Mouse (Mus musculus): ENCODE measurements around the gene Pum3. TPM values are rescaled to one million over a fixed set of nuclear protein-coding genes. Genes with fewer than 3 reads are reported as not detected.

Pum3 gene
- total and polyA plus RNA-seq, 3 experiments, result 54.4 to 210 (median 83.3) TPM

GRCm38 (mm10) chr19:27427865-27428264 lies 1.8 kb downstream of the Pum3 start:
- Histone ChIP-seq H3K4me2 (ENCODE audit: insufficient read depth, low read depth, poor library complexity, severe bottlenecking) (peak overlapping the region; percentile 40), H3K27ac (ENCODE audit: insufficient read depth, low read depth) (no peak overlapping the region), H3K27me3 (replicated peaks) (no peaks in the 10 kb centered on the region), H3K4me1 (ENCODE audit: control insufficient read depth in 1 of 2, insufficient read depth in 2 of 2) (peaks cover 1 to 36% of the 10 kb centered on the region in 2 experiments; a peak in 3 of 4 replicates), H3K36me3 (replicated peaks in 1 of 2; ENCODE audit: control insufficient read depth in 1 of 2, insufficient read depth in 1 of 2, low read length in 1 of 2) (peaks cover 20 to 42% of the 10 kb centered on the region in 2 experiments), H3K4me3 (replicated peaks in 1 of 3; ENCODE audit: low read depth in 2 of 3, low read length in 2 of 3, poor library complexity in 1 of 3) (peak overlapping the region in 1 of 3 experiments; percentile 89), H3K79me2 (replicated peaks; ENCODE audit: control insufficient read depth, extremely low read depth, insufficient read depth, poor library complexity, severe bottlenecking) (peaks cover 40% of the 10 kb centered on the region), H3K9me3 (replicated peaks; ENCODE audit: low read length) (no peaks in the 10 kb centered on the region), H3K9ac (ENCODE audit: insufficient read depth, low read depth) (no peak overlapping the region; the same call in 1 of the 2 replicates)
- in situ Hi-C loops (cut with MboI; ENCODE audit: low pct_ligation_motif_present, low pct_unique_long_range_greater_than_20kb, low sequenced_read_pairs) (no loop called here), dilution Hi-C loops (cut with MboI; ENCODE audit: extremely low pct_ligation_motif_present, extremely low pct_unique_long_range_greater_than_20kb, low sequenced_read_pairs) (no loop called here)
- TF ChIP-seq KAT2A (IDR thresholded peaks at IDR 0.05; ENCODE audit: insufficient replicate concordance, low read length) (no peak), RAD21 (IDR thresholded peaks at IDR 0.05; ENCODE audit: low read depth, low read length) (no peak)
- no peak for DNase-seq (ENCODE audit: extremely low read depth)

GRCm38 (mm10) chr19:27426451-27426850 lies 3.2 kb downstream of the Pum3 start:
- Histone ChIP-seq H3K9ac (ENCODE audit: insufficient read depth, low read depth) (no peak overlapping the region), H3K4me3 (replicated peaks in 1 of 3; ENCODE audit: low read depth in 2 of 3, low read length in 2 of 3, poor library complexity in 1 of 3) (no peak overlapping the region), H3K4me1 (ENCODE audit: control insufficient read depth in 1 of 2, insufficient read depth in 2 of 2) (peaks cover 0 to 36% of the 10 kb centered on the region in 2 experiments; a peak in 2 of 4 replicates), H3K27ac (ENCODE audit: insufficient read depth, low read depth) (no peak overlapping the region), H3K27me3 (replicated peaks) (no peaks in the 10 kb centered on the region), H3K4me2 (ENCODE audit: insufficient read depth, low read depth, poor library complexity, severe bottlenecking) (no peak overlapping the region), H3K9me3 (replicated peaks; ENCODE audit: low read length) (no peaks in the 10 kb centered on the region), H3K79me2 (replicated peaks; ENCODE audit: control insufficient read depth, extremely low read depth, insufficient read depth, poor library complexity, severe bottlenecking) (peaks cover 40% of the 10 kb centered on the region), H3K36me3 (replicated peaks in 1 of 2; ENCODE audit: control insufficient read depth in 1 of 2, insufficient read depth in 1 of 2, low read length in 1 of 2) (peaks cover 33 to 55% of the 10 kb centered on the region in 2 experiments)
- peak; percentile 24 for DNase-seq (ENCODE audit: extremely low read depth)
- dilution Hi-C loops (cut with MboI; ENCODE audit: extremely low pct_ligation_motif_present, extremely low pct_unique_long_range_greater_than_20kb, low sequenced_read_pairs), result no loop called here
- in situ Hi-C loops (cut with MboI; ENCODE audit: low pct_ligation_motif_present, low pct_unique_long_range_greater_than_20kb, low sequenced_read_pairs), result no loop called here
- peak in 1 of 2 experiments; percentile 57; a peak in 2 of 4 replicates for TF ChIP-seq CTCF (conservative IDR thresholded peaks at IDR 0.05 in 1 of 2, IDR thresholded peaks at IDR 0.05 in 1 of 2; ENCODE audit: low read depth in 2 of 2, low read length in 2 of 2)
- TF ChIP-seq CHD1 (IDR thresholded peaks at IDR 0.05; ENCODE audit: low read depth, low read length), result no peak
- peak; percentile 46 for TF ChIP-seq RAD21 (IDR thresholded peaks at IDR 0.05; ENCODE audit: low read depth, low read length)
- no peak for TF ChIP-seq MAZ (IDR thresholded peaks at IDR 0.05; ENCODE audit: low read depth, low read length)
- no peak for TF ChIP-seq MXI1 (IDR thresholded peaks at IDR 0.05; ENCODE audit: low read depth, low read length)

GRCm38 (mm10) chr19:27425656-27426055 lies 4.0 kb downstream of the Pum3 start:
- dilution Hi-C loops (cut with MboI; ENCODE audit: extremely low pct_ligation_motif_present, extremely low pct_unique_long_range_greater_than_20kb, low sequenced_read_pairs) (no loop called here), in situ Hi-C loops (cut with MboI; ENCODE audit: low pct_ligation_motif_present, low pct_unique_long_range_greater_than_20kb, low sequenced_read_pairs) (no loop called here)
- peak; percentile 52 for DNase-seq (ENCODE audit: extremely low read depth)
- Histone ChIP-seq H3K9me3 (replicated peaks; ENCODE audit: low read length) (no peaks in the 10 kb centered on the region), H3K9ac (ENCODE audit: insufficient read depth, low read depth) (no peak overlapping the region), H3K27me3 (replicated peaks) (no peaks in the 10 kb centered on the region), H3K4me1 (ENCODE audit: control insufficient read depth in 1 of 2, insufficient read depth in 2 of 2) (peaks cover 0 to 29% of the 10 kb centered on the region in 2 experiments; a peak in 2 of 4 replicates), H3K27ac (ENCODE audit: insufficient read depth, low read depth) (no peak overlapping the region), H3K79me2 (replicated peaks; ENCODE audit: control insufficient read depth, extremely low read depth, insufficient read depth, poor library complexity, severe bottlenecking) (peaks cover 37% of the 10 kb centered on the region), H3K36me3 (replicated peaks in 1 of 2; ENCODE audit: control insufficient read depth in 1 of 2, insufficient read depth in 1 of 2, low read length in 1 of 2) (peaks cover 40 to 62% of the 10 kb centered on the region in 2 experiments), H3K4me3 (replicated peaks in 1 of 3; ENCODE audit: low read depth in 2 of 3, low read length in 2 of 3, poor library complexity in 1 of 3) (no peak overlapping the region), H3K4me2 (ENCODE audit: insufficient read depth, low read depth, poor library complexity, severe bottlenecking) (no peak overlapping the region)
- no peak for TF ChIP-seq TCF12 (IDR thresholded peaks at IDR 0.05; ENCODE audit: low read depth, low read length)
- peak; percentile 57 to 62 for TF ChIP-seq CTCF (conservative IDR thresholded peaks at IDR 0.05 in 1 of 2, IDR thresholded peaks at IDR 0.05 in 1 of 2; ENCODE audit: low read depth in 2 of 2, low read length in 2 of 2)

All from CH12.LX (cell line).